Mouse (Mus musculus) lung, adult 2 months (tissue): Measurements from ENCODE around the gene Il17rb.

Source experiments
- CTCF ChIP-seq: fragments of 200-500 bp; IDR thresholded peaks from 2 replicates; pipeline ENCODE4 v1.5.1; 2011; ENCODE audit warnings: mild to moderate bottlenecking, low read length, control low read depth; ENCODE audit not compliant: insufficient read depth
- POLR2A ChIP-seq: fragments of 200-500 bp; IDR thresholded peaks from 2 replicates; pipeline ENCODE4 v1.6.1; 2011; ENCODE audit warnings: low read depth, mild to moderate bottlenecking, control low read depth, low read length, borderline replicate concordance; ENCODE audit errors: extremely low read depth

DNA sequence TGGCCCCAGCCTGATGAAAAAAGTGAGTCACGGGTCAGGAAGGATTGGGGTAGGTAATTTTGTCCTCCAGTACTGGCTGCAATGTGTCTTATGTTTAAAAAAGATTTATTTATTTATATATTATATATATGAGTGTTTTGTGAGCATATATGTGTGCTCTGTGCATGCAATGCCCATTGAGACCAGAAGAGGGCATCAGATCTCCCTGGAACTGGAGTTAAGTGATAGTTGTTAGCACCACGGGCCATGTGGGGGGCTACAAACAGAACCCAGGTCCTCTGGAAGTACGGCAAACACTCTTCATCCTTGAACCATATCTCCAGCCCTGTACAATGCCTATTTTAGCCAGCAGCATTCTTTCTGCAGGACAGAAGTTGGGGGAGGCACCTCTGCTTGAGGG is 39.4 kb upstream of the Il17rb start:
- TF ChIP-seq CTCF: no peak
- TF ChIP-seq POLR2A: no peak
